Mouse (Mus musculus) common myeloid progenitor, adult 5-6 weeks (primary cell): ENCODE results near the gene Itm2b. TPM values are rescaled to one million over a fixed set of nuclear protein-coding genes. Genes with fewer than 3 reads are reported as not detected.

Experiments
- ATAC-seq: replicated peaks from 2 replicates; pipeline ENCODE4 v1.8.0; 2016; ENCODE audit warnings: low read depth, mild to moderate bottlenecking, moderate TSS enrichment, inconsistent platforms; ENCODE audit not compliant: poor library complexity, severe bottlenecking
- total RNA-seq: library from RNA; stranded (forward); fragments of 200-1000, 187-1606 nt; gene quantifications from 2 replicates; pipeline ENCODE4 v1.2.3, GENCODE M21; 2017

Itm2b gene
- total RNA-seq, 1 experiment from 2014 or later: 751 TPM

DNA sequence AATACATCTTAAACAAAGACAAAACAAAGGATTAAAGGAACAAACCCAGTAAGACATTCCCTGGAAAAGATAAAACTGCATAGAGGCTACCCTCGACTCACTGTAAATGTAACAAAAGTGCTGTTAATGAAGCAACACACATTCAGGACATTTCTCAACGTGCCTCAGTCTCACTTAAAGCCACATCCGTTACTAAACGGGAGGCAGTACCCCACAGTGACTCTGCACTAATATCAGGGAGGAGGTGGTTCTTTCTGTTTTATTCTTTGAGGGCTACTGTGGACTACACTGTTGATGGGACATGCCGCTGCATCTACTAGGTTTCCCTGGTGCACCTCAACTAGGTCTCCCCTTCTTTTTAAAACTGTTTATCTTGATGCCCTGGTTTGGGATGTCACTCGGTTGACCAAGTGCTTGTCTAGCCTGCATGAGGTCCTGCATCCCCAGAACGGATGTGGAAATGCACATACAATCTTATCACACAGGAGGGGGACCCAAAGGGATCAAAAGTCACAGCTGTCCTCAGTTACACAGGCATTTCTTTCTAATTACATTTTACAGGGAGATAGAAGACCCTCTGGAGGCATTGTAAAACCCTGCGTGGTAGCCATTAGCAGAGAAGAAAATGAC lies 13.4 kb upstream of the Itm2b start:
- ATAC-seq: peak; percentile 76

DNA sequence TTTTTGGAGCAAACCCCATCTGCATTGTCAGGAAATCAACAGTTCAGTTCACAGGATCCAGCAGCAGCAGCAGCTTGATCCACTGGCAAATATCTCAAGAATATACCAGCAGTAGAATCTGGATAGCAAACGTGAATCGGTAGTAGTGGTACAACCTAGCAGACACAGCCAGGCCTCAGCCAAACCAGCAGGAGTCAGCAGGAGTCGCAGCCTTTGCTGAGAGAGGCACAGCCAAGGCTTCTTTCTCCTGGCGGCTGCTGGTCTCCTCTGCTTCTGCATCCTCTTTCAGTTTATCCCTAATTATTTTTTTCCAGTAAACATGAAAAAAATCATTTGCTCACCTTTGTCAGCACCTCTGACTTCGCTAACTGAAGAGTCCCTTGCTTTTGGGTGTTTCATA lies 10.7 kb upstream of the Itm2b start:
- no peak for ATAC-seq

DNA sequence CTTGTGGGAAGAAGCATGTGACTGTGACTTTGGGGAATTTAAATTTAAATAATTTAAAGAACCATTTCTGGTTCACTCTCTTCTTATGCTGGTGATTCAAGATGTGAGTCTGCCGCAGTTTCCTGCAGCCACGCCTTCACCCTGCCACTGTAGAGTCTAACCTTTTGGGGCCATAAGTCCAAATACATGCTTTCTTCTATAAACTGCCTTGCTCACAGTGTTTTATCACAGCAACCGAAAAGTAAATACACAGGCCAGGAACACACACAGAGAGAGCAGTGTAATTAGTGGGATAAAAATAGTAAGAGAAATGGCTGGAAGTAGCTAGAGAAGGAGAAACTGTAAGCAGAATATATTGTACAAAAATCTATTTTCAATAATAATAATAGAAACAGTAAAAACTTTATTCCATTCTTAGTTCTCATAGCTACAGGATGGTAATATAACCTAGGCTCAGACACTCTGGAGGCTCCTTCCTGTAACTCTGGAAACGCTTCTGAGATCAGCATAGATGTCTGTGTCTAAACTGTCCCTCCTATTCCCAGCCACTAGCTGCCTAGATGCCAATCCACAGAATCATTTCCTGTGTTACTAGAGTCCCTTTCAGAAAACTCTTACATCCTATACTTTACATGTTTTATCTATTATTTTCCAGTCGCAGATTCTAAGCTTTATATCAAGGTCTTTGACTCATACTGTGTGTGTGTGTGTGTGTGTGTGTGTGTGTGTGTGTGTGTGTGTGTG lies 9.3 kb upstream of the Itm2b start:
- no peak for ATAC-seq

DNA sequence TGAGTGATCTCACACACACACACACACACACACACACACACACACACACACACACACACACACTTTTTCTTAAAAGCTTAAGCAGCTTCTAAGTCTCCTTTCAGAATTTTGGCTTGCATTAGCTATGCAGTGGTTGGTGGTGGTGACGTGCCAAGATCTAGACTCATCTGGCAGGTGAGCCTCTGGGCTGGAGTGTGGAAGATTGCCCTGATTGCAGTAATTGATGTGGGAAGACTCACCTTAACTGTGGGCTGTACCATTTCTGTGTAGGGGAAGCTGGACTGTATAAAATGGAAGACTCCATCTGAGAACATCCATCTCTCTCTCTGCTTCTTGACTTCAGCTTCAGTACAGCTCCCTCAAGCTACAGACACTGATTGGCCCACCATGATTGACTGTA lies 6.4 kb upstream of the Itm2b start:
- no peak for ATAC-seq

DNA sequence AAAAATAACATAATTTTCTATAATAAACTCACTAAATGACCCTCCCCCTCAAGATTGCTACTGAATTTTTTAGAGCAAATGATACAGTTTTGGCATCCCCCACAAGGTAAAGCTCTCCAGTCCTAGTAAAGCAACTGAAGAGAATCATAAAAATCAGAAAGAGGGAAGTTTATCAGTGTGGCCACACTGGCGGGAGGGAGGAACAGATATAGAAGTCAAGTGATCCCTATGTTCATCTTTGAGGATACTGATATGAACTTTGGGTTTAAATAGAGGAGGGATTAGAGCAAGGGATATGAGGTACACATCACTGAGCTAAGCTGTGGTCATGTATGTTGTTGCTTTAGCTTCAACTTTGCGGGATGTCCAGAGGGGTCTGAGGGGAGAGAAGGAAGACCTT lies 5.1 kb upstream of the Itm2b start:
- no peak for ATAC-seq

DNA sequence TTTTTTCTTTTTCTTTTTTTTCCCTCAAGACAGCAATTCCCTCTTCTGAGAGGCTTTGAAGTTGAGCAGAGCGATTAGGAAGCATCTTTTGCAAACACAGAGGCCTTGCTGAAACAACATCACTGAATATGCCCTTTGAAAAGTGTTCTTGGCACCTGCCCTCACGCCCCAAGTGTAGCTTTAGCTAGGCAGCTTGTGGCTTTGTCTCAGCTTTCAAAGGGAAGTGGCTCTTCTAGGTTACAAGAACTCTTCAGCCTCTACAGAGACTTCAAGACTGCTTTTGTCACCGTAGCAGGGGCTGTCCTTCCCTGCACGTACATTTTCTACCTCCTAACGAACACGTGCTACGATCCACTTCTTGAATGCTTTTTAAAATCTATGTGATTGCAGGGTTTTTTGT lies 4.0 kb upstream of the Itm2b start:
- peak; percentile 34; the same call in 1 of the 2 replicates for ATAC-seq

DNA sequence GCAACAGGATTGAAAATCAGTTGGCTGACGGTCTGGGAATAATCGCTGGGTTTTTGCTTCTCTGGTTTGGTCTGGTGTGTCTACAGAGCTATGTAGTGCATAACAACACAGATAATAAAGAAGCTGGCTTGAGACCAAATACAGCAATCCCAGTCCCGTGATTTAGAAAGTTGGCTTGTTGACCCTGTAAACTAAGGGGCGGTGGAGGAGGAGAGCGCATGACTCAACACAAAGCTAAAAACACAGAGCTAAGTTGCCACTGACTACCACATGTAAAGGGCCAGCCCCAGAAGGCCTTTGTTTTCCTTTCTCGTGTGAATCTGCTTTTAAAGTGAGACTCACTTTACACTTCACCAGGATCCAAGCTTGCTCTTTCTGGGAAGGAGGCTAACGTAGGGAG lies 3.5 kb upstream of the Itm2b start:
- ATAC-seq: no peak

DNA sequence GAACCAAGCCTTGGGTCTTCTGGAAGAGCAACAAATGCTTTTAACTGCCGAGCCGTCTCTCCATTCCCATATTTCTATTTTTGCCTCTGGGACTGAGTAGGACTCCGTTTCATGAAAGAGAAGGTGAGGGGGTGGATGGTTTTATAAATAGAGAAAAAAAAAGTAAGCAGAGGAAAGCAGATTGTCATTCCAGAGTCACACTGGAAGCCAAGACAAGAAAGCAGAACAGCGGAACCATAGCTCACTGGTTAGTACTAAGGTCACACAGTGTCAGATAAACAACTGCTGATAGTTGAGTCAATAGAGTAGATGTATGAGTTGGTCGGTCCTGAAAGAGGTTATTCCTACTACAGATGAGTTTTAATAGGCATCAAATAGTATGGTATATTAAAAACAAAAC lies 1.4 kb upstream of the Itm2b start:
- no peak for ATAC-seq

DNA sequence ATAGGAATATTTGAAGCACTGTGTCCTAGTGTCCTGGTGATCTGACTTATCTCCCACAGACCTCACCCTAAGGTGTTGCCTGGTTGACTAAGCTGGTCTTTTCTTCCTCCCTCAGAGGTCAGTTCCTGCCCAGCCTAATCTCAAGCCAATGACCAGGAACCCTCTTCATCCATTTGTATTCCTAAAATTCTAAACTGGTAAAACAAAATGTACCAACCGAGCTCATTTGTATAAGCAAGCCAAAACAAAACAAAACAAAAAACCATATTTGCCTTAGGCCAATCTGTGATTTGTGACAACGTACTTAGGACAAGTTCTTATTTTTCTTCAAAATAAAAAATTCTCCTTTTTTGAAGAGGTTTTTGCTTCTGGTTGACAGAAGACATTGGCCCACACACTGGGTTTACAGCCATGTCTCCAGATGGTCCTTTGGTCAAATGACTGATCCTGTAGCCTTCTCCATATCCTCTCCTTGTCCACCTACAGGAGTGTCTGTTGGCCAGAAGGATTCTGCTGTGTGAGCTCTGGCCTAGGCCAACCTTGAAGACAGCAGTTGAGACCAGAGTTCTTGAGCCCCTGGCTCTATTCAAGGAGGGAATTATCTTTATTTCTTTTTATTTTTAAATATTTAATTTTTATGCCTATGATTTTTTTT lies 758 bp upstream of the Itm2b start:
- no peak for ATAC-seq

DNA sequence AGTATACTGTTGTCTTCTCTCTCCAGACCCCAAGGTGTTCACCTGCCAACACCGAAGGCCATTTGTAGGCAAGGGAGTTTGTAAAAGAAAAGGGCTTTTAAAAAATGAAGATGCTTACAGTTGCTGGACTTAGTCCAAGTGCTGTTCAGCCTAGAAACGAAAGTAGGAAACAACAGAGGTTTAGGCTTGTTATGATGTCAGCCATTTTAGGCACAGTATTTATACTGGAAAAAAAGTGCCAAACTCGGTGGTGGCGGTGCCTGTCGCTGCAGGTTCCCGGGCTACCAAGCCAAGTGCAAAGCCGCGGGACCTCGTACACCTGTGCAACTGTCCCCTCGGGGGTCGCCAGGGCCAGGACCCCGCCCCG lies 560 bp downstream of the Itm2b start:
- peak; percentile 12; the same call in 1 of the 2 replicates for ATAC-seq

DNA sequence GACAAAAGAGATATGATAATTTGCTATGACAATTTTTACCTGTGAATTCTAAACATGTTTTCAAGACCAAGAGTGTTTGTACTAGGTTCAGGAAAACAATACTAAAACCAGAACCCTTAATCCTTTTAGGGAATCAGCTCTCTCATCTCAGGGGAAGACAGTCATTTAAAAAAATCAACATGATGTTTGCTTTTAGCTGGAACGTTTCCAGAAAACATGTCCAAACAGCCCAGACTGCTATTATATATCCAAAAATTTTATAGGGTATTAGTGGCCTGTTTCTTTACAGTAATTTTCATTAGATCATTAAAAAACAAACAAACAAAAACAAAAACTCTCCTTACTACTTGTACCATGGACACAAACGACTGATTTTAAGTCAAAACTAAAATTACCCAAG lies 1.3 kb downstream of the Itm2b start:
- ATAC-seq: no peak

DNA sequence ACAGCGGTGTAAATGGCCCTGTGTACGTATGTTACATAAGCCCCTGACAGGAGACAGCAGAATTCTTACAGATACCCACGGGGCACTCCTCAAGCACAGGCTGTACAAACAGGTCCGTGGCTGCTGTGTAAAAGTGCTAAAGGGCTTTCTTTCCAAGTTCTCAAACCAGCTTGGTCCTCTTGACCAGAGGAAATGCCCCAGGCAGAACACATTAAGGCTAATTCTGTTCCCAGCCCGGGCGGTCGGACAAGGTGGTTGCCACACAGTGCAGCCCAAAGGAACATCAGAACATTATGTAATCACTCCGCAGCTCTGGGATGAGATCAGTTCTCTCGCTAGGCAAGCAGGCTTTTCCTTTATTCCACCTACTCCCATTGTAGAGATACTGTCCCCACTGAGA lies 2.4 kb downstream of the Itm2b start:
- ATAC-seq: no peak

DNA sequence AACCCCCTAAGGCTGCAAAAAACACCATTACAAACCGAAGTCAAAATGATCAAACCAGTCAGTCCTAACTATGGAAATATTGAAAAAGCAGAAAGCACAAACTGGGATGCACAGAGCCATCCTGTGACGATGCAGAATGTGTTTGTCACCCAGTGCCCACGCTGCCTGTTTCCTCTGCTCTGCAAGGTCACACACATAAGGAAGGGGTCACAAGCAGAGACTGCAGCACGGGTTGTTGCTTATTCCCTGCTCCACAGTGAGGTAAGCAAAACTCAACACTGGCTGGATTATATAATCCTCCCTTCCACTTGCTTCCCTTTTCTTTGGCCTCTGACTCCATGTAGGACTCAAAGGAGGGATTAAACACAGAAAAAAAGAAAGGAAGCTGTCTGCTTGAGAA lies 3.5 kb downstream of the Itm2b start:
- ATAC-seq: peak; percentile 16; the same call in 1 of the 2 replicates

DNA sequence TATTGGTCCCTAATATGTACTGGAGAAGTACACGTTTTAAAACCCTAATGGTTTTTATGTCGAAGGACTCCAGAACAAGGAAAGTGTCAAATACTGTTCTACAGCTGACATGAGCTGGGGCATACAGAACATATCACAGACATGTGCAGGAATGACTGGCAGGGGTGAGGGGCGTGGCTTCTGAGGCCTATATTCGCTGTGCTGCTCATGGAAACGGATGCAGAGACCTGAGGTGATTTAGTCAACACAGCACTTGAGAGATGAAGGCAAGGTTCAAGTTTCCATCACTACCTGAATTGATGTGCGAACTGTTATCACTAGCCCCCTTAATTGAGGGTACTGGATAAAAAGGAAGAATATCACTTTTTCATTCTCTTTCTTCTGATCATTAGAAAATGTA lies 7.3 kb downstream of the Itm2b start:
- ATAC-seq: no peak

DNA sequence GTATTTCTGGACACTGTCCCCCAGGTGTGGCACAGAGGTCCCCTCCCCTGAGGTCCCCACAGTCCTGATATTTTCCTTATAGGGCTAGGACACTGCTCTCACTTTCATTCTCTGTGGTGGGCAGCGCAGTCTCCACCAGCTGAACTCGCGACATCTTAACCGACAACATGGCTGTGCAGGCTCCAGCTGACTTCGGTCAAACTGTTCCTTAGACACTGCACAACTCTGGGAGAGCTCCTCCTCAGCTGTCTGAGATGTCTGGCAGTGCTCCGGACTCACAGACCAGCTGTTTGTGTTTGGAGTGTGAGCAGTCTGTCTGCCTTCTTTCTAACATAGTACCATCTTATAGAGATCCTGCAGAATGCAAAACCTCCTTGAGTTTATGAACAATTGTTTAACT lies 8.2 kb downstream of the Itm2b start:
- no peak for ATAC-seq

DNA sequence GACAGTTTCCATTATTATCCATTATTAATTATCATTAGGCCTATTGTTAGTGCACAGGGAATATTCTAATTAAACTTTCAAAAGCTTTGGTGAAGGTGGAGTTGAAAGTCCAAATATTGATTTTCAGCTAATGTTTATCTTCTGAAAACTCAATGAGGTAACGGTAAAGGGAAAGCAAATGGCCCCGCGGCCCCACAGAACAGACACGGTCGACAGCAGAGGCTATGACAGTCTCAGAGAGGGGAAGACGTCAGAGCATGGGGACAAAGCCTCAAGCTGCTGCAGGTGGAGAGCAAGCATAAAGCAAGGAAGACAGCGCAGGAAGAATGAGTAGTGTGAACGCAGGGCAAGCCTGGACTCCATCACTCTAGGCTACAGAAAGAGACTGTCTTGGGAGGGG lies 9.2 kb downstream of the Itm2b start:
- no peak for ATAC-seq

DNA sequence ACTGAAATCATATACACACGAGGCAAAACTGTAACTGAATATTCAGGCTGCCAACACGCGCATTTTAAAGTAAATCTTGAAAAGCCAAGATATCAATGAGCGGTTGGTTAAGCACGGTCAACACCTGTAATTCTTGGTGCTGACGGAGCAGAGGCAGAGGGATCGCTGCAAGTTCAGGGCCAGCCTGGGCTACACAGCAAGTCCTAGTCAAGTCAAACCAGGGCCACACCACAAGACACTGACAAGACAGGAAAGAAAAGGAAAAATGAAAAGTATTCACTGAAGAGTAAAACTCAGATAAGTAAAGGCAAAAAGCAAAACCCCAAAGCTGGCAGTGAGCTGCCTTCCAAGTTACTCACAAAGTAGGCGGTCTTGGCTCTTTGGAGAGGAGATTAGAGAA lies 9.6 kb downstream of the Itm2b start:
- no peak for ATAC-seq

DNA sequence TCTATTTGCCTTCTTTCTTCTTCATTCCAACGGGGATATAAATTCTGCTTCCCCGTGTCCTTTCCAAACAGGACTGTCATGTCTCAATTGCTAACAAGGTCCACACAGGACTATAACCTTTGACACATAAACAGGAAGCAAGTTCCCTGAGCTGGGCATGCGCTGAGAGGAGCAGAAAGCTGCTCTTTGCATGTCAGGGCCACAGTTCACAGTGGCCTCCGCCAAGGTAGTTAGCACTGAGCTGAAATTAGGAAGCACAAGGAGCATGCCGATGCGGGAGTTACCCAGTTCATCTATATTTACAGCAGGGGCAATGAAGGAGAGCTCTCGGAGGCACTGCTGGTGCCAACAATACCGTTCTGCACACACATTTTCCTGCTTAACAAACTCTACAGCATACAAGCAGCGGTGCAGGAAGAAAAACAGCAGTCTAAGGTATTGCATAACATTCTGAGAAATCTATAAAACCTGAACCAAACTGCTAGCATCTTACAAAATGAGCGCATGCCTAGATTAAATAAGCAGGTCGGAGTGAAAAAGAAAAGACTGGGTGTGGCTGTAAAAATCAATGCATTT lies 10.7 kb downstream of the Itm2b start:
- ATAC-seq: no peak

DNA sequence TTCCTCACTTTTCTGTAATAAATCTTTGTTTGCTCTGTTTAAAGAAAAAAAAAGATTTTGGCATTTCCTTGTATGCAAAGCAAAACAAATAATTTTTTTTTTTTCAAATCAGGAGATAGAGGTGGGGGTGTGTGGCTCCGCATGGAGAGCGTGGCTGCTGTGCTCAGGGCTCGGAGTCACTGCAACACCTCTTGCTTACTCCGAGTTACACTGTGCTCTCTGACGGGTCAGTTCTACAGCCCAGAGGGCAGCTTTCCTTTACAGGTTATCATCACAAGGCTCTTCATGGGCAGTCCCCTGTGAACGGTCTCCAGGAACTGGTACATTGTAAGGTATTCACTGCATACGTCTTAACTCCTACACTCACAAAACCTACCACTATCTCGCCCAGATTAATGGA lies 11.5 kb downstream of the Itm2b start:
- no peak for ATAC-seq

DNA sequence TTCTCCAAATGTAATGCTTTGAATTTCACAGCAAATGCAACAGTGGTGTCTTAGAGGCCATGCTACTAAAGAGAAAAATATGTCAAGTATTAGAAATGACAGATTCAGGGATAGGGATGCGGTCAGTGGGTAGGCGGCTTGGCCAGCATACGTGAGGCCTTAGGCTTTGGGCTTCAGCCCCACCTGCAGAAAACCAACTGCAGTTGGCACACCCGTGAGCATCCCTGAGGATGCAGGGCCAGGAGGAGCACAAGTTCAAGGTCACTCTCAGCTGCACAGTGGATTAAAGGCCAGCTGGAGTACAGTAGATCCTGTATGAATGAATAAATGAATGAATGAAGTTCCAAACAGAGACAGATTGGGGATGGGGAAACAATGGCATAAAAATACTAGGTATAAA lies 12.1 kb downstream of the Itm2b start:
- ATAC-seq: no peak

DNA sequence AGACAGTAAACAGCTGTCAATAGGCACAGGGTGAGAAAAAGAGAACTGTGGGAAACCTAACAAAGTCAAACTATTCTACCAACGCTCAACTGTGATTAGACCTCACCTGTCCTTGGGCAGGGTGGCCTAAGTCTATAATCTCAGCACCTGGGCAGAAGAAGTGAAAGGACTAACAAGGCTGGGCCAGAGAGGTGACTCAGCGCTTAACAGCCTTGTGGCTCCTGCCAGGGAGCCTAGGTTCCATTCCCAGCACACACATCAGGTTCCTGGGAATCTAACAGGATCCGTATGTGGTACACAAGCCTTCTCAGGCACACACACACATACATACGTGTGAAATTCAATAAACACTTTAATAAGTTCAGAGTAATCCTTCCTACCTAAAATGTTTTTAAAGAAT lies 13.5 kb downstream of the Itm2b start:
- no peak for ATAC-seq
